Mouse (Mus musculus): Measurements from ENCODE around the gene Hist3h2ba. TPM values are rescaled to one million over a fixed set of nuclear protein-coding genes. Genes with fewer than 3 reads are reported as not detected.

The Hist3h2ba gene
- total RNA-seq, 1 experiment: 141 TPM

DNA sequence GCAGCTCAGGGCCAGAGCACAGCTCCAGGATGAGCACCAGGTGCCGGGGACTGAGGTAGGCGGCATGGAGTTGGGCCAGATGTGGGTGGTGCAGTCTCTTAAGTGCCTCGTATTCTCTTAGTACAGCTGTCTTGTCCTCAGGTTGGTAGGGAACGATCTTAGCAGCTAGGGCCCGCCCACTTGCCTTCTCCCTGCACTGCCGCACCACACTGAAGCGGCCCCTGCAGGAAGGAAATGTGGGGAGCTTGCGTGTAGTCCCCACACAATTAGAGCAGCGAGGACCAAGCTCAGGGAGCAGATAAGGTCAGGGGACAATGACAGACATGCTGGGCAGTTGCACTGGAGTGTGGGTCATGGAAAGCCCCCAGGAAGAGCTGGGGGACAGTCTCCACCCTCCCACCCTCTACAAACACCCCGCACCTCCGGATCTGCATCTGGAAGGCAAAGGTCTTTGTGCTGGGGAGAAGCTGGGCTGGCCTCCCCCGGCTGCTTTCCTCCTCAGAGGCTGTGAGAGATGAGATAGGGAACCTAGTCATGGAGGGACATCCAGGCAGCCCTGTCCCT lies 47.2 kb downstream of the Hist3h2ba start:
- DNase-seq (ENCODE audit: low read depth, low spot score): no peak
- Histone ChIP-seq H3K4me1 (ENCODE audit: control insufficient read depth in 2 of 2, insufficient read depth in 2 of 2, low read length in 2 of 2, poor library complexity in 1 of 2) (no peaks in the 10 kb centered on the region; a peak in 1 of 4 replicates), H3K36me3 (ENCODE audit: control insufficient read depth, insufficient read depth, low read length, poor library complexity, severe bottlenecking) (no peaks in the 10 kb centered on the region), H3K9ac (ENCODE audit: insufficient read depth, low read depth, low read length, poor library complexity, severe bottlenecking) (no peak overlapping the region), H3K9me3 (ENCODE audit: control insufficient read depth, insufficient read depth, low read depth, low read length) (no peaks in the 10 kb centered on the region), H3K4me3 (ENCODE audit: insufficient read depth in 1 of 2, low read depth in 1 of 2, low read length in 2 of 2, poor library complexity in 1 of 2, severe bottlenecking in 1 of 2) (no peak overlapping the region), H3K27ac (ENCODE audit: insufficient read depth, low read depth, low read length, poor library complexity, severe bottlenecking) (no peak overlapping the region)
- in situ Hi-C loops (cut with MboI; ENCODE audit: low sequenced_read_pairs in 2 of 2, unreplicated experiment in 2 of 2): no loop called here
- TF ChIP-seq ZNF384 (IDR thresholded peaks at IDR 0.05; ENCODE audit: low read depth, low read length) (no peak), HCFC1 (IDR thresholded peaks at IDR 0.05; ENCODE audit: borderline replicate concordance, insufficient read depth, low read length) (no peak), CHD2 (IDR thresholded peaks at IDR 0.05; ENCODE audit: low read depth, low read length) (no peak), MAFK (IDR thresholded peaks at IDR 0.05; ENCODE audit: insufficient read depth, low read depth, low read length) (no peak), ZC3H11A (IDR thresholded peaks at IDR 0.05; ENCODE audit: borderline replicate concordance, low read depth, low read length) (no peak)

DNA sequence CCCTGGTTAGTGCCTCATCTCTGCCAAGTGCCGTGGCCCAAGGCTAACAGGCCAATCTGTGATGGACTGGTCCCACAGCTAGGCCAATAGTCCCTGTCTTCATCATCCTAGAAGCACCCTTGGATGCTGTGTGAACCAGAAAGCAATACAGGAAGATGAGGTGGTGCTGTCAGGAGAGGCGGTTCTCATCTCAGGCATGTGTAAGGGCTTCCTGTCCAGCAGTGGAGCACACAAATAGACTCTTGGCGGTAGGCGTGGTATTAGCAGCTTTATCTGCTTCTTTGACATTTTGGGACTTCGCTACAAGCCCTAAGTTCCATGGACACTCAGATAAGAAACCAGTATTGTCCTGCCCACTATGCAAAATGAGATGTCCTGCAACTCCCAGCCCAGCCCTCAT lies 48.8 kb downstream of the Hist3h2ba start:
- Histone ChIP-seq H3K4me1 (ENCODE audit: control insufficient read depth in 2 of 2, insufficient read depth in 2 of 2, low read length in 2 of 2, poor library complexity in 1 of 2) (no peaks in the 10 kb centered on the region; a peak in 1 of 4 replicates), H3K9me3 (ENCODE audit: control insufficient read depth, insufficient read depth, low read depth, low read length) (no peaks in the 10 kb centered on the region), H3K36me3 (ENCODE audit: control insufficient read depth, insufficient read depth, low read length, poor library complexity, severe bottlenecking) (no peaks in the 10 kb centered on the region), H3K4me3 (ENCODE audit: insufficient read depth in 1 of 2, low read depth in 1 of 2, low read length in 2 of 2, poor library complexity in 1 of 2, severe bottlenecking in 1 of 2) (no peak overlapping the region), H3K27ac (ENCODE audit: insufficient read depth, low read depth, low read length, poor library complexity, severe bottlenecking) (no peak overlapping the region), H3K9ac (ENCODE audit: insufficient read depth, low read depth, low read length, poor library complexity, severe bottlenecking) (no peak overlapping the region)
- no peak for TF ChIP-seq HCFC1 (IDR thresholded peaks at IDR 0.05; ENCODE audit: borderline replicate concordance, insufficient read depth, low read length)
- TF ChIP-seq ZNF384 (IDR thresholded peaks at IDR 0.05; ENCODE audit: low read depth, low read length): no peak
- no peak for TF ChIP-seq MAFK (IDR thresholded peaks at IDR 0.05; ENCODE audit: insufficient read depth, low read depth, low read length)
- TF ChIP-seq CHD2 (IDR thresholded peaks at IDR 0.05; ENCODE audit: low read depth, low read length): no peak
- no peak for TF ChIP-seq ZC3H11A (IDR thresholded peaks at IDR 0.05; ENCODE audit: borderline replicate concordance, low read depth, low read length)
- in situ Hi-C loops (cut with MboI; ENCODE audit: low sequenced_read_pairs in 2 of 2, unreplicated experiment in 2 of 2): no loop called here
- no peak for DNase-seq (ENCODE audit: low read depth, low spot score)

Other genes with a start within 250 kb of the Hist3h2ba start
- gene Olfr319, start 249.8 kb upstream of the Hist3h2ba start, total RNA-seq (2012; rRNA removed): not detected in 2 replicates
- gene Olfr318, start 224.9 kb upstream of the Hist3h2ba start, total RNA-seq (2012; rRNA removed): not detected in 2 replicates
- not detected in 2 replicates for gene Olfr317, start 209.7 kb upstream of the Hist3h2ba start, total RNA-seq (2012; rRNA removed)
- gene Olfr316, start 196.2 kb upstream of the Hist3h2ba start, total RNA-seq (2012; rRNA removed): not detected in 2 replicates
- gene Olfr315, start 175.7 kb upstream of the Hist3h2ba start, total RNA-seq (2012; rRNA removed): not detected in 2 replicates
- not detected in 2 replicates for gene Olfr314, start 166.0 kb upstream of the Hist3h2ba start, total RNA-seq (2012; rRNA removed)
- 2.3 and 2.7 TPM in 2 replicates for gene Fam183b, start 147.0 kb upstream of the Hist3h2ba start, total RNA-seq (2012; rRNA removed)
- gene Olfr313, start 133.9 kb upstream of the Hist3h2ba start, total RNA-seq (2012; rRNA removed): not detected in 2 replicates
- not detected in 2 replicates for gene Olfr312, start 119.7 kb upstream of the Hist3h2ba start, total RNA-seq (2012; rRNA removed)
- gene Olfr311, start 109.7 kb upstream of the Hist3h2ba start, total RNA-seq (2012; rRNA removed): not detected in 2 replicates
- 3.7 and 4.7 TPM in 2 replicates for gene Gm12258, start 101.8 kb upstream of the Hist3h2ba start, total RNA-seq (2012; rRNA removed)
- 5.3 and 5.7 TPM in 2 replicates for gene 2810021J22Rik, start 81.7 kb upstream of the Hist3h2ba start, total RNA-seq (2012; rRNA removed)
- gene Zfp39, start 44.7 kb upstream of the Hist3h2ba start, total RNA-seq (2012; rRNA removed): 3.0 and 3.4 TPM in 2 replicates
- not detected in 2 replicates for gene Btnl10, start 31.0 kb upstream of the Hist3h2ba start, total RNA-seq (2012; rRNA removed)
- 104 and 115 TPM in 2 replicates for gene Rnf187, start 10.0 kb upstream of the Hist3h2ba start, total RNA-seq (2012; rRNA removed)
- gene Hist3h2a, start 5.8 kb downstream of the Hist3h2ba start, total RNA-seq (2012; rRNA removed): 161 and 194 TPM in 2 replicates
- gene Trim17, start 5.8 kb downstream of the Hist3h2ba start, total RNA-seq (2012; rRNA removed): 0.40 and 0.74 TPM in 2 replicates
- 29.6 and 47.4 TPM in 2 replicates for gene Trim11, start 29.2 kb downstream of the Hist3h2ba start, total RNA-seq (2012; rRNA removed)
- 0.36 and 0.58 TPM in 2 replicates for gene Obscn, start 187.5 kb downstream of the Hist3h2ba start, total RNA-seq (2012; rRNA removed)
- gene Iba57, start 214.8 kb downstream of the Hist3h2ba start, total RNA-seq (2012; rRNA removed): 3.2 and 4.7 TPM in 2 replicates
- 0.26 TPM in 1 of 2 replicates, not detected in the other for gene Gjc2, start 234.3 kb downstream of the Hist3h2ba start, total RNA-seq (2012; rRNA removed)
- gene Guk1, start 243.3 kb downstream of the Hist3h2ba start, total RNA-seq (2012; rRNA removed): 188 and 238 TPM in 2 replicates